Mouse (Mus musculus) lung, embryonic 15.5 days (tissue): ENCODE data around the gene Pyroxd2. TPM values are rescaled to one million over a fixed set of nuclear protein-coding genes. Genes with fewer than 3 reads are reported as not detected.

Experiments
- ATAC-seq: fragments of 200-750 bp; cut with Nextera tagmentation; 2 replicates; pipeline ENCODE4 v1.8.0; 2017; ENCODE audit warnings: moderate number of reproducible peaks, borderline replicate concordance; ENCODE audit not compliant: low FRiP score, low TSS enrichment; ENCODE audit errors: extremely low read depth
- H3K27ac ChIP-seq: fragments of 300-500 bp; sonication (generic); 2 replicates; pipeline ENCODE4 v1.5.1; 2015; ENCODE audit warnings: moderate library complexity, mild to moderate bottlenecking, inconsistent platforms
- H3K27me3 ChIP-seq: fragments of 300-500 bp; sonication (generic); 2 replicates; pipeline ENCODE4 v1.6.1; 2015; ENCODE audit warnings: inconsistent platforms
- H3K36me3 ChIP-seq: fragments of 300-500 bp; sonication (generic); 2 replicates; pipeline ENCODE4 v1.6.1; 2015; ENCODE audit warnings: inconsistent platforms
- H3K4me1 ChIP-seq: fragments of 300-500 bp; sonication (generic); 2 replicates; pipeline ENCODE4 v1.6.1; 2015; ENCODE audit warnings: inconsistent platforms
- H3K4me2 ChIP-seq: fragments of 300-500 bp; sonication (generic); 2 replicates; pipeline ENCODE4 v1.6.1; 2015; ENCODE audit warnings: inconsistent platforms, mild to moderate bottlenecking, moderate library complexity
- H3K4me3 ChIP-seq: fragments of 300-500 bp; sonication (generic); 2 replicates; pipeline ENCODE4 v1.5.1; 2015; ENCODE audit warnings: mild to moderate bottlenecking, inconsistent platforms
- H3K9ac ChIP-seq: fragments of 300-500 bp; sonication (generic); 2 replicates; pipeline ENCODE4 v1.6.1; 2015; ENCODE audit warnings: inconsistent platforms
- H3K9me3 ChIP-seq: fragments of 300-500 bp; sonication (generic); 2 replicates; pipeline ENCODE4 v1.6.1; 2016; ENCODE audit warnings: inconsistent platforms
- WGBS: fragments of 180-500 bp; shearing (Covaris S2); methylation state at CpG from one replicate; pipeline ENCODE4 v1.1.7; 2015; 5-methylcytosine and 5-hydroxymethylcytosine counted together
- polyA plus RNA-seq: library from polyadenylated mRNA; unstranded; fragments of >200 nt; fragmentation: Nextera tagmentation; extraction: Ambion mirVana; gene quantifications from 2 replicates; pipeline ENCODE4 v1.2.1, GENCODE M21; 2015

The Pyroxd2 gene
- polyA plus RNA-seq, 1 experiment from 2014 or later, result 5.8 TPM

GRCm38 (mm10) chr19:42677452-42677851 is 75.1 kb downstream of the Pyroxd2 start:
- H3K27ac ChIP-seq, result no peak overlapping the region
- no peak for ATAC-seq
- H3K9me3 ChIP-seq, result no peaks in the 10 kb centered on the region
- H3K9ac ChIP-seq, result no peak overlapping the region
- H3K4me1 ChIP-seq, result no peaks in the 10 kb centered on the region
- H3K27me3 ChIP-seq, result no peaks in the 10 kb centered on the region
- no peak overlapping the region for H3K4me3 ChIP-seq
- WGBS, result 77% methylated on average over 3 of the region's 3 CpGs
- no peaks in the 10 kb centered on the region for H3K36me3 ChIP-seq
- H3K4me2 ChIP-seq, result no peak overlapping the region

GRCm38 (mm10) chr19:42676931-42677330 is 75.6 kb downstream of the Pyroxd2 start:
- 83% methylated on average over 3 of the region's 3 CpGs for WGBS
- no peak for ATAC-seq
- H3K4me1 ChIP-seq, result no peaks in the 10 kb centered on the region
- H3K4me3 ChIP-seq, result no peak overlapping the region
- no peaks in the 10 kb centered on the region for H3K9me3 ChIP-seq
- H3K4me2 ChIP-seq, result no peak overlapping the region
- H3K27me3 ChIP-seq, result no peaks in the 10 kb centered on the region
- no peak overlapping the region for H3K27ac ChIP-seq
- no peak overlapping the region for H3K9ac ChIP-seq
- no peaks in the 10 kb centered on the region for H3K36me3 ChIP-seq

Other genes with a start within 250 kb of the Pyroxd2 start
- gene R3hcc1l, start 234.0 kb downstream of the Pyroxd2 start, polyA plus RNA-seq, result 19.9 and 23.3 TPM in 2 replicates
- gene Loxl4, start 140.0 kb downstream of the Pyroxd2 start, polyA plus RNA-seq, result 0.55 and 0.65 TPM in 2 replicates
- 16.3 and 17.7 TPM in 2 replicates for gene Hps1, start 27.2 kb upstream of the Pyroxd2 start, polyA plus RNA-seq